Mouse (Mus musculus): ENCODE data around the gene Rhobtb3. TPM values are rescaled to one million over a fixed set of nuclear protein-coding genes. Genes with fewer than 3 reads are reported as not detected.
"Not testable (repeated sequence)": the region's sequence is repeated elsewhere in the genome, so short reads cannot be mapped to it uniquely, and the experiment has no call there.

The Rhobtb3 gene
- total and polyA plus RNA-seq, 2 experiments from 2014 or later: 14.0 to 52.0 TPM

DNA sequence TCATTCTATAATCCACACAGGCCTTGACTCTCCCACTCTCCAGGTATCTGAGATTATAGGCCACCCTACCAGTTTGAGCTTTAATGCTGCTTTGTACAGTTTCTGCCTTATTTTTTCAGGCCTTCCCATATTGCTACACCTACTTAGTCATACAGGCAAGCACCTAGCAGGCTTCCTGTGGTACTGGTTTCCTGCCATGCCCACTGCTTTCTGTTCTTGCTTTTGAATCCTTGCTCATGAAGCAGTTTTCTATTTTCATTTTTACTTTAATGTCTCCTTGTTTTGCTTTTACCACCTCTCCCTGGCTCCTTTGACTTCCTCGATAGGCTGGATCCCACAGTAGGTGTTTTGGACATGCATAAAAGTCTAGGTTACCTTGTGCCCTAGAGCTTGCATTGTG, 118.3 kb downstream of the Rhobtb3 start:
- Histone ChIP-seq H3K27ac (ENCODE audit: low read depth, low read length) (no peak overlapping the region), H3K4me3 (ENCODE audit: low read depth, low read length) (no peak overlapping the region), H3K9ac (no peak overlapping the region), H3K4me2 (ENCODE audit: low read depth) (no peak overlapping the region), H3K36me3 (ENCODE audit: insufficient read depth) (no peaks in the 10 kb centered on the region), H3K27me3 (ENCODE audit: insufficient read depth, low read length) (no peaks in the 10 kb centered on the region), H3K9me3 (ENCODE audit: low read length) (no peaks in the 10 kb centered on the region), H3K4me1 (ENCODE audit: insufficient read depth) (no peaks in the 10 kb centered on the region)
- TF ChIP-seq CTCF (IDR thresholded peaks at IDR 0.05; ENCODE audit: low read depth): no peak
- no peak for DNase-seq
- 88% methylated on average over 1 of the region's 1 CpGs for WGBS
- ATAC-seq: no peak

DNA sequence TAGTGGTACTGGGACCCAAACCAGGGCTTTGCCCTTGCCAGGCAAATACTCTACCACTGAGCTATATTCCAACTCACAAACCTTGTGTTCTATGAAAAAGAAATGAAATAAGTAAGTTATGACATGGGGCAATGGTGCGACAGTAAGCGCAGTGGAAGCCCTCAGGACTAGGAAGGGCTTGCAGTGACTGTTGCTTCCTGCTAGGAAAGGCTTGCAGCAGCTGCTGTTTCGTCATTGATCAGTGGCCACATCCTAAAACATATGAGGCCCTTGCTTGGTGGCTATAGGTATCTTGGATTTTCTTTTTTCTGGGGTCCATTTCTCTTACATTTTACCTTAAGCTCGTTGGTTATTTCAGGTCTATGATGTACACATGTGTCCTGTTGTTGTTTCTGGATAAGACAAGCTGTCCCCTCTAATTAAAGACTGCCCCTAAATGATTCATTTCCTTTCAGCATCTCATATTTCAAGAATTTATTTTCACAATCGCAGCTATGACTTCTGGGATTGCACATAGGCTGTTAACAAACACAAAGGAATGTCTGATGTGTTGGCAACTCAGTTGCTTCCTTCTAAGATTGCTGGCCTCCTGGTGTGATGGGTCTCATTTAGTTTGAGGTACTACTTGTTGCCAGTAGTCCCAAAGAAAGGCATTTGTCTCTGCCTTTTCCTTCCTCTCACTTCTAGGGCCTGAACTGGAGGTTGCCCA, 119.0 kb downstream of the Rhobtb3 start:
- H3K36me3 ChIP-seq (ENCODE audit: insufficient read depth): no peaks in the 10 kb centered on the region
- H3K27ac ChIP-seq (ENCODE audit: low read depth, low read length): no peak overlapping the region
- no peaks in the 10 kb centered on the region for H3K9me3 ChIP-seq (ENCODE audit: low read length)
- H3K9ac ChIP-seq: no peak overlapping the region
- 83% methylated on average over 5 of the region's 5 CpGs for WGBS
- no peak overlapping the region for H3K4me3 ChIP-seq (ENCODE audit: low read depth, low read length)
- no peak for ATAC-seq
- no peaks in the 10 kb centered on the region for H3K4me1 ChIP-seq (ENCODE audit: insufficient read depth)
- TF ChIP-seq CTCF (IDR thresholded peaks at IDR 0.05; ENCODE audit: low read depth): no peak
- H3K4me2 ChIP-seq (ENCODE audit: low read depth): no peak overlapping the region
- no peaks in the 10 kb centered on the region for H3K27me3 ChIP-seq (ENCODE audit: insufficient read depth, low read length)
- DNase-seq: no peak

DNA sequence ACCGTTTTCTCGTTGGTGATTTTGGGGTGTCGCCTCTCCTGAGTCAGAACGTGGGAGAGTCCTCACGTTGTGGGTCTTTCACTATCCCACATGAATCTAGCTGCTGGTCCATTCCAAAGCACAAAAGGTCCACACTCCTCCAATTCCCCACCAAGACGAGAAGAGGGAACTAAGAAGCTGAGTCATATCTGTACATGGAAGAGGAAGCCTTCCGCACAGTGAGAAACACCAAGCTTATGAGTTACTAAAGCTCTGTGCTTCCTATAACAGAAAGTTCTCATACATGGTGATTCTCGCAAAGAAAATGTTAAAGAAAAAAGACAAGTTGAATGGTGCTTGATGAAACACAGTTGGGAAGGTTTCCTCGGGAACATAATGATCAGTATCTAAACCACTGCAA, 120.5 kb downstream of the Rhobtb3 start:
- Histone ChIP-seq H3K4me1 (ENCODE audit: insufficient read depth) (no peaks in the 10 kb centered on the region), H3K36me3 (ENCODE audit: insufficient read depth) (no peaks in the 10 kb centered on the region), H3K4me2 (ENCODE audit: low read depth) (no peak overlapping the region), H3K27me3 (ENCODE audit: insufficient read depth, low read length) (no peaks in the 10 kb centered on the region), H3K9ac (no peak overlapping the region), H3K9me3 (ENCODE audit: low read length) (no peaks in the 10 kb centered on the region), H3K4me3 (ENCODE audit: low read depth, low read length) (no peak overlapping the region), H3K27ac (ENCODE audit: low read depth, low read length) (no peak overlapping the region)
- WGBS: 92% methylated on average over 8 of the region's 9 CpGs
- DNase-seq: no peak
- no peak for TF ChIP-seq CTCF (IDR thresholded peaks at IDR 0.05; ENCODE audit: low read depth)
- ATAC-seq: no peak

DNA sequence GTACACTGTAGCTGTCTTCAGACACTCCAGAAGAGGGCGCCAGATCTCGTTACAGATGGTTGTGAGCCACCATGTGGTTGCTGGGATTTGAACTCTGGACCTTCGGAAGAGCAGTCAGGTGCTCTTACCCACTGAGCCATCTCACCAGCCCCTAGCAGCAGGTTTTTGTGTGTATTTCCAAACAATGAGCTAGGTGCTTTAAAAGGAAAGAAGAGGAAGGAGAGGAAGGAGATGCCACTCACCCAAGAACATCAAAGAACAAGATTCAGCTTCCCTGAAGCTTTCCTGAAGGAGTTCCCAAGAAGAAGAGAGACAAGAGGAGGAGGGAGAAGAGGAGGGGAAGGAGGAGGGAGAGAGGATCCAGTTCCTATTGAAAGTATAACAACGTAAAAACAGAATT, 121.4 kb downstream of the Rhobtb3 start:
- not testable (repeated sequence) for ATAC-seq

DNA sequence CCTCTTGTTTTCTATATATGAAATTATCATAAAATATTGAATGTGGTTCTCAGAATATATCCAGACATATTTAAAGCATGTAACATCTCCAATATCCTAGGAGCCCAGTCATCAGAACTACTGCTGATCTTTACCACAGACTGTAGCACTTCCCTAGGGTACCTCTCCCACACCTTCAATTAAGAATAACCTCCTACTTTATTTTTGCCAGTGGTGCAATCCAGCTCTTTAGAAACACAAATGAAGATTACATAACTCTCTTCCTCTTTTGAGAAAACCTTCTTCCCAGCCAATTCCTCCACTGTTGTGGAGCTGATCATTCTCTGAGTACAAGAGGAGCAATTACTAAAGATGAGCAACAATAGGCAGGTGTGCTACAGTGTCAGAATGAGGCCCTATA, 123.8 kb downstream of the Rhobtb3 start:
- no peaks in the 10 kb centered on the region for H3K27me3 ChIP-seq (ENCODE audit: insufficient read depth, low read length)
- no peak overlapping the region for H3K4me3 ChIP-seq (ENCODE audit: low read depth, low read length)
- H3K9me3 ChIP-seq (ENCODE audit: low read length): no peaks in the 10 kb centered on the region
- no peak overlapping the region for H3K4me2 ChIP-seq (ENCODE audit: low read depth)
- ATAC-seq: no peak
- no peaks in the 10 kb centered on the region for H3K36me3 ChIP-seq (ENCODE audit: insufficient read depth)
- TF ChIP-seq CTCF (IDR thresholded peaks at IDR 0.05; ENCODE audit: low read depth): no peak
- H3K9ac ChIP-seq: no peak overlapping the region
- no peak overlapping the region for H3K27ac ChIP-seq (ENCODE audit: low read depth, low read length)
- H3K4me1 ChIP-seq (ENCODE audit: insufficient read depth): no peaks in the 10 kb centered on the region; the same call in 1 of the 2 replicates
- DNase-seq: no peak

More for the DNA sequence above, 121.4 kb downstream of the Rhobtb3 start:
- DNase-seq; H3K4me1 ChIP-seq (ENCODE audit: insufficient read depth); H3K27ac ChIP-seq (ENCODE audit: low read depth, low read length); H3K9me3 ChIP-seq (ENCODE audit: low read length); H3K9ac ChIP-seq; H3K4me3 ChIP-seq (ENCODE audit: low read depth, low read length); H3K4me2 ChIP-seq (ENCODE audit: low read depth); H3K36me3 ChIP-seq (ENCODE audit: insufficient read depth); H3K27me3 ChIP-seq (ENCODE audit: insufficient read depth, low read length): not testable (repeated sequence)
- WGBS: 90% methylated on average over 4 of the region's 4 CpGs

Other genes starting within 250 kb of the Rhobtb3 start
- gene Ell2, start 237.2 kb downstream of the Rhobtb3 start, total RNA-seq (2014; rRNA removed): 1.8 and 3.0 TPM in 2 replicates
- gene Ell2, start 237.2 kb downstream of the Rhobtb3 start, polyA plus RNA-seq (2015; fragmentation: Nextera tagmentation; extraction: Ambion mirVana): 1.6 and 1.7 TPM in 2 replicates
- gene Glrx, start 104.1 kb downstream of the Rhobtb3 start, total RNA-seq (2014; rRNA removed): 49.2 and 53.5 TPM in 2 replicates
- 60.2 and 60.8 TPM in 2 replicates for gene Glrx, start 104.1 kb downstream of the Rhobtb3 start, polyA plus RNA-seq (2015; fragmentation: Nextera tagmentation; extraction: Ambion mirVana)
- gene Spata9, start 23.2 kb upstream of the Rhobtb3 start, total RNA-seq (2014; rRNA removed): 2.4 and 4.7 TPM in 2 replicates
- 4.7 TPM in 2 replicates for gene Spata9, start 23.2 kb upstream of the Rhobtb3 start, polyA plus RNA-seq (2015; fragmentation: Nextera tagmentation; extraction: Ambion mirVana)
- 18.9 and 22.1 TPM in 2 replicates for gene Rfesd, start 74.8 kb upstream of the Rhobtb3 start, total RNA-seq (2014; rRNA removed)
- 23.4 and 24.9 TPM in 2 replicates for gene Rfesd, start 74.8 kb upstream of the Rhobtb3 start, polyA plus RNA-seq (2015; fragmentation: Nextera tagmentation; extraction: Ambion mirVana)
- 1.9 and 2.5 TPM in 2 replicates for gene Gpr150, start 113.1 kb upstream of the Rhobtb3 start, total RNA-seq (2014; rRNA removed)
- gene Gpr150, start 113.1 kb upstream of the Rhobtb3 start, polyA plus RNA-seq (2015; fragmentation: Nextera tagmentation; extraction: Ambion mirVana): 3.0 and 3.3 TPM in 2 replicates
- gene Arsk, start 154.7 kb upstream of the Rhobtb3 start, total RNA-seq (2014; rRNA removed): 4.7 and 6.9 TPM in 2 replicates
- 3.7 TPM in 2 replicates for gene Arsk, start 154.7 kb upstream of the Rhobtb3 start, polyA plus RNA-seq (2015; fragmentation: Nextera tagmentation; extraction: Ambion mirVana)
- 15.3 and 22.0 TPM in 2 replicates for gene Ttc37, start 154.8 kb upstream of the Rhobtb3 start, total RNA-seq (2014; rRNA removed)
- 3.6 and 5.4 TPM in 2 replicates for gene Ttc37, start 154.8 kb upstream of the Rhobtb3 start, polyA plus RNA-seq (2015; fragmentation: Nextera tagmentation; extraction: Ambion mirVana)

Data from forebrain, postnatal 0 days (tissue).